Mouse (Mus musculus): ENCODE measurements around the gene Hoxa3. TPM values are rescaled to one million over a fixed set of nuclear protein-coding genes. Genes with fewer than 3 reads are reported as not detected.

The Hoxa3 gene
- polyA plus RNA-seq, 1 experiment from 2014 or later, result not detected

- Histone ChIP-seq H3K27ac (no peak overlapping the region), H3K9ac (no peak overlapping the region), H3K4me3 (no peak overlapping the region), H3K27me3 (peaks cover 100% of the 10 kb centered on the region), H3K4me2 (no peak overlapping the region), H3K9me3 (replicated peaks) (no peaks in the 10 kb centered on the region), H3K4me1 (peaks cover 11% of the 10 kb centered on the region), H3K36me3 (ENCODE audit: poor library complexity, severe bottlenecking) (no peaks in the 10 kb centered on the region)
- ATAC-seq, result no peak
- WGBS, result 6% methylated on average over 5 of the region's 5 CpGs
Measured at GRCm38 (mm10) chr6:52189172-52189591, 24.0 kb downstream of the Hoxa3 start.

DNA sequence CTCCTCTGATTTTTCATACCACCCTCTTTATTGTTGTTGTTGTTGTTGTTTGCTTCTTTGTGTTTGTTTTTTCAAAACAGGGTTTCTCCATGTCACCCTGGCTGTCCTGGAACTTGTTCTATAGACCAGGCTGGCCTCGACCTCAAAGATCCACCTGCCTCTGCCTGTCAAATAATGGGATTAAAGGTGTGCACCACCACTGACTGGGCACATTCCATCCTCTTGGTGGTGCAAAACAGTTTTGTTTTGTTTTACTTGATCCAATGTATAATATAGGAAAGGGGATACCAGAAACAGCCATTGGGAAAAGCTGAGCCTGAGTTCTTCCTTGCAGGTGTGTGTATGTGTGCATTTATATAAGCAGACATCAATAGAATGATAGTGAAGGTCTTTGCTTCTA is 26.6 kb downstream of the Hoxa3 start:
- no peak overlapping the region for H3K27ac ChIP-seq

DNA sequence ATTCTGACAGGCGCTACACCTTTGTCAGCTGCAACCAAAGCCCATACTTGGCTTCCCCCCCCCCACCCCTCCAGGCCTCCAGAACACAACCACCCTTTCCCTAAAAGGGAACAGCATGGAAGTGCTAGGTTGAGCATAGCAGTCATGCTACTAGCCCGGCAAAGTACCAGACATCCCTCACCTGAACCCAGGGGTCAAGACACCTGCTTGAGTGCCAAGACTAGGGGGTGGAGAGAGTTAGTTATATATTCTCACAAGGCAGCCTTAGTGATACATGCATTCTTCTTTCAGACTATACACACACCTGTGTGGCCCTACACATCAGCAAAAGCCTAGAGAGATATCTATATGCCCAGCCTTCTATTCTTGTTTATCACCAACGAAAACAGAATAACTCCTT is 27.3 kb downstream of the Hoxa3 start:
- Histone ChIP-seq H3K27me3 (peaks cover 100% of the 10 kb centered on the region), H3K4me2 (no peak overlapping the region), H3K4me3 (no peak overlapping the region)

More for the DNA sequence above, 26.6 kb downstream of the Hoxa3 start:
- Histone ChIP-seq H3K4me1 (peaks cover 6% of the 10 kb centered on the region), H3K9me3 (replicated peaks) (no peaks in the 10 kb centered on the region), H3K9ac (no peak overlapping the region), H3K36me3 (ENCODE audit: poor library complexity, severe bottlenecking) (no peaks in the 10 kb centered on the region), H3K4me2 (no peak overlapping the region), H3K4me3 (no peak overlapping the region), H3K27me3 (peaks cover 100% of the 10 kb centered on the region)
- ATAC-seq, result no peak
- WGBS, result 5% methylated on average over 1 of the region's 1 CpGs

DNA sequence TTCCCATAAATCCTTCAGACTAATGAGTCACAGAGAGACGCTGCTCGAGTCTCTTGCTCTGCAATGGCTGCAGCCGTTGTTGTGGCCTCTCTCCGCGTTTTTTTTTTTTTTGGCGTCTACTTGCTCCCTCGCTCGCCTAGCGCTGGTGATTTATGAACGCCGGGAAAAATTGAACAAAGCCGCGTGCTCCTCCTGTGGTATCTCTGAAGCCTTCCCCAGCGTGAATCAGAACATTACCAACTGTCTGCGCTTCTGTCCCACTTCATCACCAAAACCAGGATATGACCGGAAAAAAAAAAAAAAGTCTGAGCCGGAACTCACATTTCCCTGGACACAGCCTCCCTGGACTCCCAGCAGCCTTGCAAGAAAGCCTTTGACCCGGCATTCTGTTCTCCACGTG is 27.9 kb downstream of the Hoxa3 start:
- no peaks in the 10 kb centered on the region for H3K4me1 ChIP-seq
- no peaks in the 10 kb centered on the region for H3K36me3 ChIP-seq (ENCODE audit: poor library complexity, severe bottlenecking)
- H3K9me3 ChIP-seq (replicated peaks), result no peaks in the 10 kb centered on the region
- H3K27ac ChIP-seq, result no peak overlapping the region
- no peak overlapping the region for H3K9ac ChIP-seq
- WGBS, result under 1% methylated on average over 19 of the region's 19 CpGs
- H3K27me3 ChIP-seq, result peaks cover 100% of the 10 kb centered on the region
- H3K4me2 ChIP-seq, result no peak overlapping the region
- H3K4me3 ChIP-seq, result no peak overlapping the region
- no peak for ATAC-seq

More for the DNA sequence above, 27.3 kb downstream of the Hoxa3 start:
- ATAC-seq, result no peak
- H3K27ac ChIP-seq, result no peak overlapping the region
- H3K4me1 ChIP-seq, result no peaks in the 10 kb centered on the region
- H3K9ac ChIP-seq, result no peak overlapping the region
- H3K9me3 ChIP-seq (replicated peaks), result no peaks in the 10 kb centered on the region
- 6% methylated on average over 3 of the region's 3 CpGs for WGBS
- no peaks in the 10 kb centered on the region for H3K36me3 ChIP-seq (ENCODE audit: poor library complexity, severe bottlenecking)

DNA sequence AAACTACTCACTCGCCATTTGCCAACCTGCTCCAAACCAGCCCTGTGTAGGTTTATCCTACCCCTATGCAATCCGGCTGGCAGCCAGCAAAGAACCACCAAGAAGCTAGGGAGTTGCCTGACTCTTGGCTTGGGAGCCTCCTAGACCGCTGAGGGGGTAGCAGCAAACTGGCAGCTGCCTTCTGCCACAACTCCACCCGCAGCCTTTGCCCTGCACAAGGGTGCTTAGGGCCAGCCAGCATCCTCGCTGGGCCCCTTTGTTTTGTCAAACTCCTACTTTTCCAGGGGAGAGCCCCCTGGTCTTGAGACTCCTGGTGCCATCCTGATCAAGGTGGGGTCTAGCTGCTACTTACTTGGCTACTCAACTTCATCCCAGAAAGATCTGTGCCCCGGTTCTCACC is 28.5 kb downstream of the Hoxa3 start:
- Histone ChIP-seq H3K27me3 (peaks cover 100% of the 10 kb centered on the region), H3K9me3 (replicated peaks) (no peaks in the 10 kb centered on the region), H3K4me2 (no peak overlapping the region), H3K27ac (no peak overlapping the region), H3K36me3 (ENCODE audit: poor library complexity, severe bottlenecking) (no peaks in the 10 kb centered on the region), H3K9ac (no peak overlapping the region), H3K4me1 (no peaks in the 10 kb centered on the region), H3K4me3 (no peak overlapping the region)
- 3% methylated on average over 6 of the region's 6 CpGs for WGBS
- no peak for ATAC-seq

DNA sequence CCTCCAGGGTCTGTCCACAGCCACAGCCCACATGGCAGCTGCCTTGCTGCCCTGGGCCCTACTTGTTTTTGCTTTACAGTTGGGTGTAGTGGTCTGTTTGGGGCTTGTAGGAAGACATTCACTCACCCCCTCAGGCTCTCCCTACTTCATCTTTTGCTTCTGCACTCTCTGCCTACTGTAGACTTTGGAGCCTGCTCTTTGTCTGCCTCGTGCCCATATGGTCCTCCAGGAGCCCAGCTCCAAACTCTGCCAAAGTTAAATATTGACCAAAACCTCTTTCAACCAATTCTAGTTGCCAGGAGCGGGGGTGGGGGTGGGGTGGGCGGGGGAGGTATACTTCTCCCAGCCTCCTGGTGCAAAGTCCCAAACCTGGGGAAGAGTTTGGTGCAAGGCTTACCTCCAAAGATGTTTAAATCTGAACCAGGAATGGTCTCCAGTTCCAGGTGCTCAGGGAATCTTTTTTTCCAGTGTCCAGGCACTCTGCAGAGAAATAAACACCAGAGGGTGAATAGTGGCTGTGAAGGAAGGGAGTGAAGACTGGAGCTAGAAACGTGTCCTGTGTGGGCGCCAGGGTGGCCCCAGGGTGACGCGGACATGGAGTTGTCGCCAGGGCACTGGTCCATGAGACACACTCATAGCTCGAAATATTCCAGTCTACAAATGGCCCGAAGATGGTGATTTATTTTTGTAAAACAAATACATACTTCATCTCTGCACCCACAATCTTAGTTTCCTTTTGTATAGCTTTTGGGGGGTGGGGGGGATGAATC is 29.6 kb downstream of the Hoxa3 start:
- H3K36me3 ChIP-seq (ENCODE audit: poor library complexity, severe bottlenecking), result no peaks in the 10 kb centered on the region
- 7% methylated on average over 10 of the region's 10 CpGs for WGBS
- no peak overlapping the region for H3K4me2 ChIP-seq
- no peak overlapping the region for H3K9ac ChIP-seq
- no peak overlapping the region for H3K27ac ChIP-seq
- H3K4me1 ChIP-seq, result no peaks in the 10 kb centered on the region
- H3K9me3 ChIP-seq (replicated peaks), result no peaks in the 10 kb centered on the region
- peaks cover 100% of the 10 kb centered on the region for H3K27me3 ChIP-seq
- H3K4me3 ChIP-seq, result no peak overlapping the region
- no peak for ATAC-seq

DNA sequence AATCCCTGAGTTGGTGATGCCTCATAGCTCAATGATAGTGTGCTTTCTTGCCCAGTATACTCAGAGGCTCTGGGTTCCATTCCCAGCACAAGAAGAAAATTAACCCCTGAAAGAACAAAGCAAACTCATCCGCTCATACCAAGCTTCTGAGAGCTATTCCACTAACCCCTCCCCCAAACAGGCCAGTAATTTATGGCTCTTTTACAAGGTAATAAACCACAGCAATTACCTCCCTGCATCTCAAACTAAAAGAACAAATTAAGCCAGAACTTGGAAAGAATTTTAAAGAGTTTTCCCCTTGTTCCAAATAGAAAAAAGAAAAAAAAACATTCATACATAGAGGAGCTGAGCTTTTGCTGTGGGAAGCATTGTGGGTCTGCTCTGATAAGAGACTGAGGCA is 30.3 kb downstream of the Hoxa3 start:
- ATAC-seq, result no peak
- Histone ChIP-seq H3K27me3 (peaks cover 100% of the 10 kb centered on the region), H3K9ac (no peak overlapping the region), H3K27ac (no peak overlapping the region), H3K9me3 (replicated peaks) (no peaks in the 10 kb centered on the region), H3K4me1 (no peaks in the 10 kb centered on the region), H3K4me3 (no peak overlapping the region), H3K4me2 (no peak overlapping the region), H3K36me3 (ENCODE audit: poor library complexity, severe bottlenecking) (no peaks in the 10 kb centered on the region)
- 6% methylated on average over 1 of the region's 1 CpGs for WGBS

GRCm38 (mm10) chr6:52182030-52182429 is 31.1 kb downstream of the Hoxa3 start:
- H3K27ac ChIP-seq, result no peak overlapping the region
- H3K27me3 ChIP-seq, result peaks cover 100% of the 10 kb centered on the region
- no peak for ATAC-seq
- H3K9me3 ChIP-seq (replicated peaks), result no peaks in the 10 kb centered on the region
- no peaks in the 10 kb centered on the region for H3K36me3 ChIP-seq (ENCODE audit: poor library complexity, severe bottlenecking)
- H3K4me1 ChIP-seq, result no peaks in the 10 kb centered on the region
- no peak overlapping the region for H3K9ac ChIP-seq
- no peak overlapping the region for H3K4me3 ChIP-seq
- WGBS, result 17% methylated on average over 2 of the region's 2 CpGs
- no peak overlapping the region for H3K4me2 ChIP-seq

GRCm38 (mm10) chr6:52180726-52181125 is 32.4 kb downstream of the Hoxa3 start:
- H3K4me1 ChIP-seq, result no peaks in the 10 kb centered on the region
- H3K27ac ChIP-seq, result no peak overlapping the region
- no peak overlapping the region for H3K4me3 ChIP-seq

DNA sequence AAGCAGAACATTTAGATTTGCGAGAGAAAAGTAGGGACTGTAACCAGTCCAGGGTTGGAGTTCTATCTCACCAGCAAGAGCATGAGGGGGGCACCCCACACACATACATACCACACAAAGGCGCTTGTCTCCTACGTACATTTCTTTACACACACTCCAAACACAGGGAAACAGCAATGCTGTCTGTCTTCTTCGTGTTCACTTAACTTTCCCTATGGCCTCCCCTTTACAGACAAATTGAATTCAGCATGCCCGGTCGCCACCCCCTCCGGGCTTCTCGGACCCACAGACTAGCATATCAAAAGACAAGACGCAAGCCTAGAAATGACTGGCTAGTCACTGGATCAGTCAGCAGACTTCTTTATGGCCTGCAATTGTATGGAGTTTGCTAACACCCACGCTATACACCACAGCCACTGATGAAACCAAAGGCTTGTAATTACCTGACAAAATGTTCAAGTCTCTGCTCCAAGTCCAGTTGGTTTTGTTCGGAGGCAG is 32.9 kb downstream of the Hoxa3 start:
- Histone ChIP-seq H3K27ac (no peak overlapping the region), H3K4me1 (no peaks in the 10 kb centered on the region), H3K9me3 (replicated peaks) (no peaks in the 10 kb centered on the region), H3K4me3 (no peak overlapping the region), H3K36me3 (ENCODE audit: poor library complexity, severe bottlenecking) (no peaks in the 10 kb centered on the region), H3K27me3 (peaks cover 100% of the 10 kb centered on the region), H3K9ac (no peak overlapping the region), H3K4me2 (no peak overlapping the region)
- ATAC-seq, result no peak
- WGBS, result 2% methylated on average over 11 of the region's 11 CpGs

More at GRCm38 (mm10) chr6:52180726-52181125, 32.4 kb downstream of the Hoxa3 start:
- 4% methylated on average over 3 of the region's 3 CpGs for WGBS
- ATAC-seq, result no peak
- H3K27me3 ChIP-seq, result peaks cover 100% of the 10 kb centered on the region
- no peaks in the 10 kb centered on the region for H3K36me3 ChIP-seq (ENCODE audit: poor library complexity, severe bottlenecking)
- no peak overlapping the region for H3K9ac ChIP-seq
- no peaks in the 10 kb centered on the region for H3K9me3 ChIP-seq (replicated peaks)
- no peak overlapping the region for H3K4me2 ChIP-seq

GRCm38 (mm10) chr6:52179690-52180089 is 33.4 kb downstream of the Hoxa3 start:
- Histone ChIP-seq H3K9me3 (replicated peaks) (no peaks in the 10 kb centered on the region), H3K27me3 (peaks cover 100% of the 10 kb centered on the region), H3K27ac (no peak overlapping the region), H3K4me2 (no peak overlapping the region), H3K9ac (no peak overlapping the region), H3K4me1 (no peaks in the 10 kb centered on the region), H3K4me3 (no peak overlapping the region), H3K36me3 (ENCODE audit: poor library complexity, severe bottlenecking) (no peaks in the 10 kb centered on the region)
- ATAC-seq, result no peak
- 2% methylated on average over 10 of the region's 10 CpGs for WGBS

- H3K9ac ChIP-seq, result no peak overlapping the region
- no peaks in the 10 kb centered on the region for H3K4me1 ChIP-seq
- ATAC-seq, result no peak
- H3K4me2 ChIP-seq, result no peak overlapping the region
- H3K27me3 ChIP-seq, result peaks cover 99% of the 10 kb centered on the region
- H3K27ac ChIP-seq, result no peak overlapping the region
- no peak overlapping the region for H3K4me3 ChIP-seq
- no peaks in the 10 kb centered on the region for H3K9me3 ChIP-seq (replicated peaks)
- no peaks in the 10 kb centered on the region for H3K36me3 ChIP-seq (ENCODE audit: poor library complexity, severe bottlenecking)
- 0% methylated on average over 4 of the region's 4 CpGs for WGBS
Measured at GRCm38 (mm10) chr6:52178918-52179665, 34.0 kb downstream of the Hoxa3 start.

Data from forebrain, embryonic 13.5 days (tissue).